In the genomic region with DNA sequence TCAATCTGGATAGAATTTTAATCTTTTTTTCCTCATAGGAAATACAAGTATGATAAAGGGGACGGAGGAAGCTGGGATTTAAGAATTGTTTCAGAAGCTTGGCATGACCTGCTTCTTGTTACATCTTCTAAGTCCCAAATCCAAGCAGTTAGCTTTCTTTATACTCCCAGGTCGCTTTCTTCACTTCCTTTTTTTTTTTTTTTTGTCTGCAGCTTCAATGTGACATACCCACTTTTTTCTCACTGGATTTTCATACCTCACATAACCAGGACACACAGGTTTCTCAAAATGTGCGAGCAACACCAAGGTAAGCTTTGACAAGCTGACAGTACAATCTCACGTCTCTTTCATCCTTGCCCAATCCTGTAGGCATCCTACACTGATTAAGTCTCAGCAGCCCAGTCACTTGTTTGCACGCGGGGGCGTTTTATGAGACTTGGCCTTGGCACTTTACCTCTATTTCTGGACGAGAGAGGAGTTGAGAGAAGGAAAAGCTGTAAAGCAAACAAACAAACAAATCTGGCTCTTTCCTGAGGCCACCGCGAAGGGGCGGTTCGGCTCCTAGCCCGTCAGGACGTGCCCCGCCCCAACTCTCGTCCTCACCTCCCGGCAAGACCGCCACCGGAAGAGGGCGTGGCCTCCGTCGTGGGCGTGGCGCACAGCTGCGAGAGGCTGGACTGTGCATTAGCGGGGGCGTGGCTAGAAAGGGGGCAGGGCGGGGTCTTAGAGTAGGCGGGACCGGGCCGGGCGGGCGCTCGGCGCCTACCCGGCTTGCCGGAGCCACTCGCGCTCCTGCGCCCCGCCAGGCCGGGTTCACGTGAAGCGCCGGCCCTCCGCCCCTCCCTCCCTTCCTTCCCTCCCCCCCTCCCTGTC, we compare ENCODE assay signal across 8 mouse cellular contexts. TPM values are rescaled to one million over a fixed set of nuclear protein-coding genes. Genes with fewer than 3 reads are reported as not detected.
DNase-seq lines count a peak whose midpoint lies in the region; ATAC-seq and TF ChIP-seq lines count a peak whose summit lies in the region.

A gene (plus strand): TSS at position 825 of the 873 bp plus-strand sequence.

- H3K27me3 ChIP-seq in ES-Bruce4 (ENCODE audit: control insufficient read depth, insufficient read depth, low read length, poor library complexity, severe bottlenecking): no peaks in the 10 kb centered on the region
- H3K27me3 ChIP-seq in forebrain, embryonic 13.5 days: no peaks in the 10 kb centered on the region
- H3K27me3 ChIP-seq in liver, postnatal 0 days (ENCODE audit: insufficient read depth, low read length): no peaks in the 10 kb centered on the region
- H3K27me3 ChIP-seq in neural tube, embryonic 14.5 days (ENCODE audit: control insufficient read depth, insufficient read depth, low read length): no peaks in the 10 kb centered on the region

- TF ChIP-seq CTCF in ES-Bruce4 (IDR thresholded peaks at IDR 0.05; ENCODE audit: low read depth, low read length): no peak
- TF ChIP-seq CTCF in liver, postnatal 0 days (IDR thresholded peaks at IDR 0.05; ENCODE audit: low read depth): peak; percentile 25; the same call in 1 of the 2 replicates

- TF ChIP-seq POLR2A in ES-Bruce4 (IDR thresholded peaks at IDR 0.05; ENCODE audit: insufficient read depth, low read length): peak; percentile 59

- H3K27ac ChIP-seq in ES-Bruce4 (ENCODE audit: insufficient read depth, low read length): no peak within 1 kb of the TSS
- peak within 1 kb of the TSS; percentile 19; the same call in 1 of the 2 replicates for H3K27ac ChIP-seq in forebrain, embryonic 13.5 days
- H3K27ac ChIP-seq in liver, postnatal 0 days (ENCODE audit: low read depth): peak within 1 kb of the TSS; percentile 93
- H3K27ac ChIP-seq in neural tube, embryonic 14.5 days (ENCODE audit: low read depth, low read length): peak within 1 kb of the TSS; percentile 76

- H3K9me3 ChIP-seq in ES-Bruce4 (replicated peaks; ENCODE audit: control insufficient read depth, insufficient read depth, low read length, poor library complexity, severe bottlenecking): no peaks in the 10 kb centered on the region
- H3K9me3 ChIP-seq in forebrain, embryonic 13.5 days (replicated peaks): no peaks in the 10 kb centered on the region
- no peaks in the 10 kb centered on the region for H3K9me3 ChIP-seq in liver, postnatal 0 days (ENCODE audit: low read length)
- no peaks in the 10 kb centered on the region for H3K9me3 ChIP-seq in neural tube, embryonic 14.5 days (ENCODE audit: control insufficient read depth, low read length)

- intact Hi-C loops in heart, postnatal 10 days (cut with DNase I): loop anchor here (2.0 to 5.0 kb wide), 2 partner anchors 62 to 138 kb away; no protein-coding TSS in a partner anchor

- peak within 1 kb of the TSS; percentile 97 for H3K4me2 ChIP-seq in forebrain, embryonic 13.5 days
- peak within 1 kb of the TSS; percentile 86 for H3K4me2 ChIP-seq in liver, postnatal 0 days (ENCODE audit: low read depth, low read length)
- H3K4me2 ChIP-seq in neural tube, embryonic 14.5 days (ENCODE audit: low read depth, low read length): peak within 1 kb of the TSS; percentile 88

- no peaks in the 10 kb centered on the region for H3K4me1 ChIP-seq in ES-Bruce4 (ENCODE audit: control insufficient read depth, insufficient read depth, low read length)
- peaks cover 11% of the 10 kb centered on the region for H3K4me1 ChIP-seq in forebrain, embryonic 13.5 days
- 0 out of 2 replicates have a peak, but pooled peaks cover 2% of the 10 kb centered on the region for H3K4me1 ChIP-seq in liver, postnatal 0 days (ENCODE audit: insufficient read depth)
- peaks cover 8% of the 10 kb centered on the region; the same call in 1 of the 2 replicates for H3K4me1 ChIP-seq in neural tube, embryonic 14.5 days (ENCODE audit: control insufficient read depth, insufficient read depth, low read length)

- H3K36me3 ChIP-seq in ES-Bruce4 (ENCODE audit: control insufficient read depth, insufficient read depth, low read length, poor library complexity, severe bottlenecking): no peaks in the 10 kb centered on the region
- no peaks in the 10 kb centered on the region for H3K36me3 ChIP-seq in forebrain, embryonic 13.5 days (ENCODE audit: poor library complexity, severe bottlenecking)
- H3K36me3 ChIP-seq in liver, postnatal 0 days (replicated peaks; ENCODE audit: insufficient read depth, low read length): no peaks in the 10 kb centered on the region
- H3K36me3 ChIP-seq in neural tube, embryonic 14.5 days (ENCODE audit: control insufficient read depth, insufficient read depth, low read length): no peaks in the 10 kb centered on the region

- peak; percentile 33; the same call in 1 of the 2 replicates for TF ChIP-seq EP300 in ES-Bruce4 (IDR thresholded peaks at IDR 0.05; ENCODE audit: insufficient read depth, low read depth, low read length)
- no peak for TF ChIP-seq EP300 in liver, postnatal 0 days (IDR thresholded peaks at IDR 0.05; ENCODE audit: low read depth)

- 4% methylated on average over 27 of the region's 46 CpGs for WGBS in forebrain, embryonic 13.5 days
- WGBS in large intestine, adult 2 months: 2% methylated on average over 41 of the region's 46 CpGs
- 5% methylated on average over 44 of the region's 46 CpGs for WGBS in liver, postnatal 0 days (ENCODE audit: insufficient replicate concordance)
- 3% methylated on average over 42 of the region's 46 CpGs for WGBS in neural tube, embryonic 14.5 days

- DNase-seq in heart, postnatal 10 days: peak; percentile 98 to 99
- peak; percentile 90 for DNase-seq in large intestine, adult 2 months (ENCODE audit: low read depth, low spot score)
- DNase-seq in liver, postnatal 0 days: peak; percentile 100
- DNase-seq in testis, postnatal 10 days (ENCODE audit: low spot score): peak; percentile 100

- peak; percentile 85 for ATAC-seq in cerebellum, adult (ENCODE audit: insufficient number of reproducible peaks, low FRiP score, low TSS enrichment)
- ATAC-seq in forebrain, embryonic 13.5 days: peak; percentile 99
- peak; percentile 98 for ATAC-seq in liver, postnatal 0 days
- peak; percentile 99 for ATAC-seq in neural tube, embryonic 14.5 days (ENCODE audit: low read depth)

- H3K9ac ChIP-seq in ES-Bruce4 (ENCODE audit: low read depth, poor library complexity, severe bottlenecking): peak within 1 kb of the TSS; percentile 67
- peak within 1 kb of the TSS; percentile 82 for H3K9ac ChIP-seq in forebrain, embryonic 13.5 days
- peak within 1 kb of the TSS; percentile 68 for H3K9ac ChIP-seq in liver, postnatal 0 days (replicated peaks)
- H3K9ac ChIP-seq in neural tube, embryonic 14.5 days (replicated peaks; ENCODE audit: low read depth, low read length): peak within 1 kb of the TSS; percentile 80

- peak within 1 kb of the TSS; percentile 87 for H3K4me3 ChIP-seq in ES-Bruce4 (ENCODE audit: low read depth, low read length)
- peak within 1 kb of the TSS; percentile 78 for H3K4me3 ChIP-seq in forebrain, embryonic 13.5 days
- H3K4me3 ChIP-seq in liver, postnatal 0 days (ENCODE audit: low read depth, low read length): peak within 1 kb of the TSS; percentile 65
- peak within 1 kb of the TSS; percentile 90 for H3K4me3 ChIP-seq in neural tube, embryonic 14.5 days (ENCODE audit: low read depth, low read length)

RNA-seq across cellular contexts. Expression of the gene that starts here (rescaled TPM):
- 11.8 and 13.4 TPM in 2 replicates for polyA plus RNA-seq in ES-Bruce4 (2011; ENCODE audit: insufficient read depth, insufficient read length, low read depth, missing spikeins)
- polyA plus RNA-seq in forebrain, embryonic 13.5 days (2015; fragmentation: Nextera tagmentation; extraction: Ambion mirVana): 3.0 and 3.1 TPM in 2 replicates
- 10 to 100 TPM; 27.1 to 28.4 TPM for total RNA-seq in heart, postnatal 10 days (2021)
- polyA plus RNA-seq in large intestine, adult 2 months (2012; rRNA removed): 23.1 and 24.8 TPM in 2 replicates
- polyA plus RNA-seq in liver, postnatal 0 days (2015; fragmentation: Nextera tagmentation; extraction: Ambion mirVana): 3.5 and 3.7 TPM in 2 replicates
- 6.5 and 9.6 TPM in 2 replicates for polyA plus RNA-seq in neural tube, embryonic 14.5 days (2014; fragmentation: Nextera tagmentation; extraction: Ambion mirVana)
